Mouse (Mus musculus) MEL (cell line): Measurements from ENCODE around the gene Prpsap1. TPM values are rescaled to one million over a fixed set of nuclear protein-coding genes. Genes with fewer than 3 reads are reported as not detected.
A peak's percentile ranks its signal among the peaks of the same experiment; 100 is the strongest.

ENCODE experiments used
- DNase-seq: peaks from one replicate; pipeline ENCODE4 v3.0.0; 2011; ENCODE audit warnings: low read depth, low spot score
- H3K27ac ChIP-seq: 2 replicates; pipeline ENCODE4 v1.5.1; 2012; ENCODE audit warnings: low read depth, mild to moderate bottlenecking, control low read depth, low read length, moderate library complexity; ENCODE audit not compliant: control insufficient read depth
- H3K27me3 ChIP-seq, 2 experiments: fragments of 150-350 bp in 1 of 2; sonication (generic) in 1 of 2; 2 replicates each; pipeline ENCODE4 v1.6.1; 2012; ENCODE audit warnings: low read length in 2 of 2, mild to moderate bottlenecking in 2 of 2, improper control_type of control experiment in 1 of 2, moderate library complexity in 1 of 2; ENCODE audit not compliant: insufficient read depth in 2 of 2, control insufficient read depth in 1 of 2
- H3K36me3 ChIP-seq, 2 experiments: 2 replicates each; pipeline ENCODE4 v1.6.1; 2012 to 2014; ENCODE audit warnings: low read length in 2 of 2, improper control_type of control experiment in 1 of 2, inconsistent platforms in 1 of 2, mild to moderate bottlenecking in 1 of 2; ENCODE audit not compliant: insufficient read depth in 2 of 2, control insufficient read depth in 1 of 2
- H3K4me1 ChIP-seq, 2 experiments: fragments of 150-350 bp in 1 of 2; sonication (generic) in 1 of 2; 2 replicates each; pipeline ENCODE4 v1.6.1; 2012; ENCODE audit warnings: low read length in 2 of 2, improper control_type of control experiment in 1 of 2, mild to moderate bottlenecking in 1 of 2; ENCODE audit not compliant: insufficient read depth in 2 of 2, control insufficient read depth in 1 of 2
- H3K4me3 ChIP-seq, 2 experiments: fragments of 150-350 bp in 1 of 2; sonication (generic) in 1 of 2; 2 replicates each; pipeline ENCODE4 v1.5.1; 2012; ENCODE audit warnings: low read depth in 2 of 2, low read length in 2 of 2, mild to moderate bottlenecking in 2 of 2, moderate library complexity in 2 of 2, control low read depth in 1 of 2, improper control_type of control experiment in 1 of 2; ENCODE audit not compliant: control insufficient read depth in 1 of 2, insufficient read depth in 1 of 2
- H3K79me2 ChIP-seq: 2 replicates; pipeline ENCODE4 v1.6.1; 2012; ENCODE audit warnings: mild to moderate bottlenecking, low read length, moderate library complexity; ENCODE audit not compliant: control insufficient read depth, poor library complexity, insufficient read depth
- H3K9ac ChIP-seq: 2 replicates; pipeline ENCODE4 v1.6.1; 2012; ENCODE audit warnings: low read depth, mild to moderate bottlenecking, control low read depth, low read length, moderate library complexity; ENCODE audit not compliant: control insufficient read depth, poor library complexity, severe bottlenecking
- H3K9me3 ChIP-seq: fragments of 150-350 bp; sonication (generic); replicated peaks from 2 replicates; pipeline ENCODE4 v1.6.1; 2012; ENCODE audit warnings: mild to moderate bottlenecking, low read length, improper control_type of control experiment, moderate library complexity; ENCODE audit not compliant: insufficient read depth
- CTCF ChIP-seq, 3 experiments: IDR thresholded peaks in 2 of 3; conservative IDR thresholded peaks in 1 of 3; 2 replicates each; pipeline ENCODE4 v1.5.1; 2011 to 2012; ENCODE audit warnings: low read length in 3 of 3, low read depth in 2 of 3, mild to moderate bottlenecking in 2 of 3, improper control_type of control experiment in 1 of 3, inconsistent platforms in 1 of 3, mixed read lengths in 1 of 3, moderate library complexity in 1 of 3; ENCODE audit not compliant: control insufficient read depth in 1 of 3, insufficient read depth in 1 of 3, poor library complexity in 1 of 3, severe bottlenecking in 1 of 3
- E2F4 ChIP-seq: IDR thresholded peaks from 2 replicates; pipeline ENCODE4 v1.6.1; 2011; ENCODE audit warnings: low read depth, low read length, improper control_type of control experiment, borderline replicate concordance
- EP300 ChIP-seq, 2 experiments: IDR thresholded peaks; 2 replicates each; pipeline ENCODE4 v1.6.1; 2011; ENCODE audit warnings: improper control_type of control experiment in 2 of 2, low read length in 2 of 2, low read depth in 1 of 2, mild to moderate bottlenecking in 1 of 2
- GABPA ChIP-seq: IDR thresholded peaks from 2 replicates; pipeline ENCODE4 v1.6.1; 2012; ENCODE audit warnings: low read depth, mild to moderate bottlenecking, inconsistent platforms, low read length, improper control_type of control experiment, moderate library complexity
- HCFC1 ChIP-seq: IDR thresholded peaks from 2 replicates; pipeline ENCODE4 v1.6.1; 2012; ENCODE audit warnings: low read depth, mild to moderate bottlenecking, inconsistent platforms, low read length, improper control_type of control experiment, moderate library complexity
- JUND ChIP-seq: IDR thresholded peaks from 2 replicates; pipeline ENCODE4 v1.6.1; 2011; ENCODE audit warnings: low read depth, mild to moderate bottlenecking, improper control_type of control experiment, low read length
- MAX ChIP-seq: IDR thresholded peaks from 2 replicates; pipeline ENCODE4 v1.6.1; 2011; ENCODE audit warnings: low read length, improper control_type of control experiment
- MXI1 ChIP-seq: IDR thresholded peaks from 2 replicates; pipeline ENCODE4 v1.6.1; 2011; ENCODE audit warnings: mild to moderate bottlenecking, low read depth, low read length, improper control_type of control experiment
- POLR2A ChIP-seq, 2 experiments: IDR thresholded peaks; 2 replicates each; pipeline ENCODE4 v1.6.1; 2011 to 2012; ENCODE audit warnings: low read length in 2 of 2, mild to moderate bottlenecking in 2 of 2, control low read depth in 1 of 2, improper control_type of control experiment in 1 of 2, low read depth in 1 of 2, moderate library complexity in 1 of 2; ENCODE audit not compliant: control insufficient read depth in 1 of 2, insufficient read depth in 1 of 2, poor library complexity in 1 of 2
- POLR2AphosphoS5 ChIP-seq: IDR thresholded peaks from 2 replicates; pipeline ENCODE4 v1.6.1; 2012; ENCODE audit warnings: low read depth, borderline replicate concordance, mild to moderate bottlenecking, inconsistent platforms, low read length, moderate library complexity, mixed read lengths
- RAD21 ChIP-seq: IDR thresholded peaks from 2 replicates; pipeline ENCODE4 v1.6.1; 2011; ENCODE audit warnings: mild to moderate bottlenecking, low read depth, low read length, improper control_type of control experiment
- RCOR1 ChIP-seq: IDR thresholded peaks from 2 replicates; pipeline ENCODE4 v1.6.1; 2012; ENCODE audit warnings: low read depth, mild to moderate bottlenecking, inconsistent platforms, low read length, improper control_type of control experiment
- TBP ChIP-seq: IDR thresholded peaks from 2 replicates; pipeline ENCODE4 v1.8.0; 2011; ENCODE audit warnings: low read depth, low read length, improper control_type of control experiment
- USF2 ChIP-seq, 2 experiments: IDR thresholded peaks; 2 replicates each; pipeline ENCODE4 v1.6.1; 2011 to 2012; ENCODE audit warnings: improper control_type of control experiment in 2 of 2, low read length in 2 of 2, borderline replicate concordance in 1 of 2, inconsistent platforms in 1 of 2, low read depth in 1 of 2, mild to moderate bottlenecking in 1 of 2; ENCODE audit not compliant: insufficient read depth in 1 of 2
- polyA plus RNA-seq, 2 experiments: library from polyadenylated mRNA; stranded (reverse) in 1 of 2; unstranded in 1 of 2; fragments of >175 nt in 1 of 2; fragments of >200 nt in 1 of 2; gene quantifications; 2 replicates each; pipeline versions ENCODE4 v1.2.1 to v1.2.4; 2012; ENCODE audit warnings: low replicate concordance in 2 of 2, low read depth in 1 of 2; ENCODE audit not compliant: insufficient read length in 2 of 2, insufficient read depth in 1 of 2, missing spikeins in 1 of 2
- total RNA-seq: library from RNA; depleted of rRNA; stranded (reverse); fragments of 300-350 nt; gene quantifications from 2 replicates; pipeline ENCODE4 v1.2.3, GENCODE M21; 2012

The Prpsap1 gene
- total and polyA plus RNA-seq, 3 experiments = 112 to 155 TPM; not detected in 1

DNA sequence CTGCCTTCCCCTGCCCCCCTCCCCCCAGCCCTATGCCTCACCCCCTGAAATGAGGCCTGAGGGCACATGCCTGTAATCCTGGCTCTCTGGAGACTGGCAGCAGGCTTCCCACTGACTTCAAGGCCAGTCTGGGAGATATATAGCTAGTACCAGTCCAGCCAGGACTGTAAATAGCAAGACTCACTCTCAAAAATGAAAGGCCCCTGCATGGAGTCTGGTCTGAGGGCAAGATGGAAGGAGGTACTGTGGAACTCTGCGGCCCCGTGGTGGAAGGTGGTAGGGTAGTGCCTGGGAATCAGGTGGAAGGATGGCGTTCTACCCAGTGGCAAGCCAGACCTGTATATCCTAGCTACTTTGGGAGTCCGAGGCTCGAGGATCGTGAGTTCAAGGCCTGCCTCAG is 50.1 kb downstream of the Prpsap1 start:
- Histone ChIP-seq H3K4me1 (0 out of 4 replicates have a peak, but pooled peaks cover 0 to 3% of the 10 kb centered on the region in 2 experiments), H3K4me3 (no peak overlapping the region), H3K36me3 (no peaks in the 10 kb centered on the region; a peak in 1 of 4 replicates), H3K9ac (no peak overlapping the region), H3K27me3 (no peaks in the 10 kb centered on the region), H3K27ac (no peak overlapping the region), H3K79me2 (no peaks in the 10 kb centered on the region), H3K9me3 (no peaks in the 10 kb centered on the region)
- DNase-seq = no peak
- no peak for TF ChIP-seq USF2 (IDR thresholded peaks at IDR 0.05; ENCODE audit: borderline replicate concordance in 1 of 2, insufficient read depth in 1 of 2, low read depth in 1 of 2, low read length in 2 of 2)
- TF ChIP-seq POLR2A (IDR thresholded peaks at IDR 0.05; ENCODE audit: control insufficient read depth in 1 of 2, insufficient read depth in 1 of 2, low read depth in 1 of 2, low read length in 2 of 2, poor library complexity in 1 of 2) = no peak

DNA sequence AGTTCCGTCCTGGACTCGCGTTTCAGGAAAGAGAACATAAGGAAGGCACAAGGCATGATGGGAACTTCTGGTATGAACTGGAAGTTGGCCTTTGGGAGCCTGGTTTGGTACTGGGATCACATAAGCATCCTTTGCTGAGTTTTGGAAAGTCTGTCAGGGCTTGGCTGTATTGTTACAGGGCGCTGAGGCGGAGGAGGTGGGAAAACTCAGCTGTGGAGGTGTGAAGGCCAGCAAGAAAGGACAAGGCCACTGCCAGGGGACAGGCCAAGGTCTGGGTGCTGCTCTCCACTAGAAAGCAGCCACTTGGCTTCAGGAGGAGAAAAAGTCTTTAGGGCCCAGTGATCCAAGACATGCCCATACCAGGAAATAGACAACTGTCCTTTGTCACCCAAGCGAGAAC is 50.7 kb downstream of the Prpsap1 start:
- TF ChIP-seq EP300 (IDR thresholded peaks at IDR 0.05; ENCODE audit: low read depth in 1 of 2, low read length in 2 of 2) (no peak), RCOR1 (no peak), CTCF (IDR thresholded peaks at IDR 0.05 in 2 of 3, conservative IDR thresholded peaks at IDR 0.05 in 1 of 3; ENCODE audit: control insufficient read depth in 1 of 3, insufficient read depth in 1 of 3, low read depth in 2 of 3, low read length in 3 of 3, poor library complexity in 1 of 3, severe bottlenecking in 1 of 3) (no peak), JUND (no peak), HCFC1 (no peak)
- TF ChIP-seq, all 39 proteins: peak for 0
- Histone ChIP-seq H3K27ac (no peak overlapping the region), H3K4me1 (0 out of 4 replicates have a peak, but pooled peaks cover 0 to 3% of the 10 kb centered on the region in 2 experiments), H3K36me3 (no peaks in the 10 kb centered on the region; a peak in 1 of 4 replicates), H3K9ac (no peak overlapping the region), H3K27me3 (no peaks in the 10 kb centered on the region), H3K79me2 (no peaks in the 10 kb centered on the region), H3K9me3 (no peaks in the 10 kb centered on the region), H3K4me3 (no peak overlapping the region)
- DNase-seq = no peak

DNA sequence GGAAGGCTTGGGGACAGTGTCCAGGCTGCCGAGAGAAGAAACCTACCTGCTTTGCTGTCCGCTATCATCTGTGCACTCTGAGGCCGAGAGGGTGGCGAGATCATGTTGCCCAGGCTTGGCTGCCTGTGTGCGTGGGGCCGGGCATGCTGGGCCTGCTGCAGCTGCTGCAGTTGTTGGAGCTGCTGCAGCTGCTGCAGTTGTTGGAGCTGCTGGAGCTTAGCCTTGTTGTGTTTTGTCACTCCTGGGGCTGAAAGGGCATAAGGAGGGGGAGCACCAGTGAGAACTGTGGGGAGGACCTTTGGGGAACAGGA is 51.2 kb downstream of the Prpsap1 start:
- no peak overlapping the region for H3K4me3 ChIP-seq
- H3K36me3 ChIP-seq = no peaks in the 10 kb centered on the region; a peak in 1 of 4 replicates
- H3K9ac ChIP-seq = no peak overlapping the region
- TF ChIP-seq USF2 (IDR thresholded peaks at IDR 0.05; ENCODE audit: borderline replicate concordance in 1 of 2, insufficient read depth in 1 of 2, low read depth in 1 of 2, low read length in 2 of 2) (no peak), POLR2AphosphoS5 (peak; percentile 36; the same call in 1 of the 2 replicates), MXI1 (no peak), E2F4 (no peak), MAX (no peak), RAD21 (no peak), TBP (no peak), GABPA (no peak)
- H3K9me3 ChIP-seq = no peaks in the 10 kb centered on the region
- H3K4me1 ChIP-seq = peaks cover 0 to 3% of the 10 kb centered on the region in 2 experiments; a peak in 1 of 4 replicates
- H3K27me3 ChIP-seq = no peaks in the 10 kb centered on the region
- no peaks in the 10 kb centered on the region for H3K79me2 ChIP-seq
- no peak for DNase-seq
- no peak overlapping the region for H3K27ac ChIP-seq
